ENCODE assay signal across 19 mouse cellular contexts in genomic region chr4:59447296-59447695, GRCm38 (mm10). TPM values are rescaled to one million over a fixed set of nuclear protein-coding genes. Genes with fewer than 3 reads are reported as not detected.
DNase-seq lines count a peak whose midpoint lies in the region; ATAC-seq and TF ChIP-seq lines count a peak whose summit lies in the region.
"Had no signal": no experiment of that assay in that cellular context is flagged by ENCODE, and none has a peak within 500 bp of the region (broad histone marks: within the 10 kb centered on the region; RNA-seq: fewer than 3 reads in every experiment).

No protein-coding gene starts in this region.

- peaks cover 2% of the 10 kb centered on the region; the same call in 1 of the 2 replicates for H3K36me3 ChIP-seq in heart, embryonic 10.5 days
- H3K36me3 ChIP-seq in heart, adult 2 months (ENCODE audit: control insufficient read depth, insufficient read depth, low read length), result no peaks in the 10 kb centered on the region
- H3K36me3 ChIP-seq in kidney, postnatal 0 days (ENCODE audit: insufficient read depth, low read length), result no peaks in the 10 kb centered on the region
- no peaks in the 10 kb centered on the region for H3K36me3 ChIP-seq in intestine, embryonic 16.5 days (ENCODE audit: control insufficient read depth, insufficient read depth, low read length)
- no peaks in the 10 kb centered on the region for H3K36me3 ChIP-seq in liver, embryonic 11.5 days (ENCODE audit: control insufficient read depth, insufficient read depth, low read length)
- H3K36me3 ChIP-seq: forebrain, embryonic 10.5 days; heart, embryonic 13.5 days; hindbrain, embryonic 13.5 days; midbrain, embryonic 13.5 days had no signal

- intact Hi-C loops in heart, adult 2 months (cut with DNase I), result no loop called here

- H3K27me3 ChIP-seq in heart, embryonic 10.5 days (ENCODE audit: insufficient read depth, poor library complexity, severe bottlenecking), result no peaks in the 10 kb centered on the region
- H3K27me3 ChIP-seq in heart, adult 2 months (ENCODE audit: control insufficient read depth, insufficient read depth, low read length), result no peaks in the 10 kb centered on the region
- no peaks in the 10 kb centered on the region for H3K27me3 ChIP-seq in kidney, postnatal 0 days (ENCODE audit: insufficient read depth, low read length)
- no peaks in the 10 kb centered on the region for H3K27me3 ChIP-seq in intestine, embryonic 16.5 days (replicated peaks; ENCODE audit: control insufficient read depth, insufficient read depth, low read length)
- no peaks in the 10 kb centered on the region for H3K27me3 ChIP-seq in liver, embryonic 11.5 days (replicated peaks; ENCODE audit: control insufficient read depth, insufficient read depth, low read length)
- H3K27me3 ChIP-seq: heart, embryonic 13.5 days; hindbrain, embryonic 13.5 days; midbrain, embryonic 13.5 days had no signal

- no peaks in the 10 kb centered on the region for H3K9me3 ChIP-seq in heart, embryonic 10.5 days
- no peaks in the 10 kb centered on the region for H3K9me3 ChIP-seq in kidney, postnatal 0 days (replicated peaks; ENCODE audit: low read length)
- H3K9me3 ChIP-seq in intestine, embryonic 16.5 days (ENCODE audit: control insufficient read depth, low read length), result no peaks in the 10 kb centered on the region
- peaks cover 3% of the 10 kb centered on the region; the same call in 1 of the 2 replicates for H3K9me3 ChIP-seq in liver, embryonic 11.5 days (ENCODE audit: control insufficient read depth, low read length)
- H3K9me3 ChIP-seq: forebrain, embryonic 10.5 days; hindbrain, embryonic 13.5 days; midbrain, embryonic 13.5 days had no signal

- no peak overlapping the region for H3K27ac ChIP-seq in heart, embryonic 10.5 days
- no peak overlapping the region for H3K27ac ChIP-seq in heart, adult 2 months
- H3K27ac ChIP-seq in kidney, postnatal 0 days, result peak overlapping the region; percentile 60
- no peak overlapping the region for H3K27ac ChIP-seq in intestine, embryonic 16.5 days (ENCODE audit: low read length)
- no peak overlapping the region for H3K27ac ChIP-seq in liver, embryonic 11.5 days (ENCODE audit: low read depth, low read length)
- H3K27ac ChIP-seq: forebrain, embryonic 10.5 days; heart, embryonic 13.5 days; hindbrain, embryonic 13.5 days; midbrain, embryonic 13.5 days had no signal

- H3K4me1 ChIP-seq in heart, embryonic 10.5 days, result peaks cover 9% of the 10 kb centered on the region
- H3K4me1 ChIP-seq in heart, adult 2 months (ENCODE audit: control insufficient read depth, insufficient read depth, low read length), result no peaks in the 10 kb centered on the region
- peaks cover 7% of the 10 kb centered on the region; the same call in 1 of the 2 replicates for H3K4me1 ChIP-seq in kidney, postnatal 0 days (replicated peaks; ENCODE audit: insufficient read depth, low read length)
- H3K4me1 ChIP-seq in intestine, embryonic 16.5 days (ENCODE audit: control insufficient read depth, insufficient read depth, low read length), result peaks cover 6% of the 10 kb centered on the region
- H3K4me1 ChIP-seq in liver, embryonic 11.5 days (replicated peaks; ENCODE audit: control insufficient read depth, insufficient read depth, low read length), result peaks cover 5% of the 10 kb centered on the region; the same call in 1 of the 2 replicates
- H3K4me1 ChIP-seq: hindbrain, embryonic 13.5 days; midbrain, embryonic 13.5 days had no signal

- H3K9ac ChIP-seq in heart, adult 2 months (ENCODE audit: low read depth, low read length), result no peak overlapping the region
- no peak overlapping the region for H3K9ac ChIP-seq in kidney, postnatal 0 days (ENCODE audit: low read depth, low read length)
- H3K9ac ChIP-seq in intestine, embryonic 16.5 days (ENCODE audit: low read depth, low read length), result no peak overlapping the region
- no peak overlapping the region for H3K9ac ChIP-seq in liver, embryonic 11.5 days (ENCODE audit: low read depth, low read length)
- H3K9ac ChIP-seq: heart, embryonic 13.5 days; hindbrain, embryonic 13.5 days; liver, postnatal 0 days; midbrain, embryonic 13.5 days had no signal

- H3K79me2 ChIP-seq in heart, adult 2 months (replicated peaks; ENCODE audit: control insufficient read depth, insufficient read depth, low read length), result no peaks in the 10 kb centered on the region

- no peak for TF ChIP-seq EP300 in heart, adult 2 months (IDR thresholded peaks at IDR 0.05; ENCODE audit: insufficient read depth, low read depth, low read length)

- TF ChIP-seq POLR2A in heart, adult 2 months (IDR thresholded peaks at IDR 0.05; ENCODE audit: insufficient read depth, low read depth, low read length), result no peak

- WGBS in heart, embryonic 10.5 days, result 82% methylated on average over 1 of the region's 1 CpGs
- WGBS in heart, adult 2 months, result 77% methylated on average over 1 of the region's 1 CpGs
- WGBS in kidney, postnatal 0 days, result 44% methylated on average over 1 of the region's 1 CpGs
- WGBS in intestine, embryonic 16.5 days, result 65% methylated on average over 1 of the region's 1 CpGs
- WGBS in liver, embryonic 11.5 days, result 93% methylated on average over 1 of the region's 1 CpGs

- no peak overlapping the region for H3K4me2 ChIP-seq in kidney, postnatal 0 days (ENCODE audit: low read length)
- no peak overlapping the region for H3K4me2 ChIP-seq in intestine, embryonic 16.5 days (ENCODE audit: low read depth, low read length)
- no peak overlapping the region for H3K4me2 ChIP-seq in liver, embryonic 11.5 days
- H3K4me2 ChIP-seq: heart, embryonic 13.5 days; hindbrain, embryonic 13.5 days; midbrain, embryonic 13.5 days had no signal

- H3K4me3 ChIP-seq in heart, embryonic 10.5 days, result no peak overlapping the region
- no peak overlapping the region for H3K4me3 ChIP-seq in heart, adult 2 months
- no peak overlapping the region for H3K4me3 ChIP-seq in kidney, postnatal 0 days (replicated peaks; ENCODE audit: low read depth, low read length)
- H3K4me3 ChIP-seq in intestine, embryonic 16.5 days (ENCODE audit: low read length), result no peak overlapping the region
- H3K4me3 ChIP-seq in liver, embryonic 11.5 days (ENCODE audit: low read depth, low read length), result no peak overlapping the region
- H3K4me3 ChIP-seq: forebrain, embryonic 10.5 days; heart, embryonic 13.5 days; hindbrain, embryonic 13.5 days; midbrain, embryonic 13.5 days had no signal

- ATAC-seq in kidney, postnatal 0 days (replicated peaks; ENCODE audit: low FRiP score, low read depth), result peak; percentile 62; the same call in 1 of the 2 replicates
- ATAC-seq in intestine, embryonic 16.5 days, result no peak
- no peak for ATAC-seq in liver, embryonic 11.5 days (replicated peaks; ENCODE audit: low FRiP score)
- ATAC-seq: forebrain, embryonic 16.5 days; liver, postnatal 0 days; midbrain, embryonic 13.5 days had no signal

- DNase-seq in heart, embryonic 10.5 days (ENCODE audit: low spot score), result peak; percentile 35
- no peak for DNase-seq in heart, adult 2 months
- peak; percentile 28 for DNase-seq in retina, embryonic 14.5 days (ENCODE audit: low spot score)
- no peak for DNase-seq in retina, postnatal 1 day
- peak; percentile 58 for DNase-seq in kidney, postnatal 0 days (ENCODE audit: low spot score)
- DNase-seq in liver, embryonic 11.5 days (ENCODE audit: low spot score), result no peak
- DNase-seq: adrenal gland, postnatal 25 days; cerebellum, adult 8-10 months; cerebellum, postnatal 36 days; gastrocnemius, postnatal 10 days; layer of hippocampus, postnatal 36 days; liver, postnatal 0 days; lung, postnatal 14 days had no signal

- TF ChIP-seq CTCF in heart, adult 2 months (IDR thresholded peaks at IDR 0.05), result no peak
- no peak for TF ChIP-seq CTCF in kidney, postnatal 0 days (IDR thresholded peaks at IDR 0.05; ENCODE audit: low read depth)

RNA-seq across cellular contexts. Expression of gene Susd1, which starts 8.9 kb away (rescaled TPM):
- 8.1 and 9.7 TPM in 2 replicates for polyA plus RNA-seq in heart, embryonic 10.5 days (2016; fragmentation: Nextera tagmentation; extraction: Ambion mirVana)
- 1 to 10 TPM; 1.5 to 1.6 TPM for total RNA-seq in heart, adult 2 months (2021)
- 2.3 and 3.4 TPM in 2 replicates for polyA plus RNA-seq in heart, adult 2 months (2012; rRNA removed)
- 6.3 and 7.6 TPM in 2 replicates for polyA plus RNA-seq in kidney, postnatal 0 days (2015; fragmentation: Nextera tagmentation; extraction: Ambion mirVana)
- polyA plus RNA-seq in intestine, embryonic 16.5 days (2015; fragmentation: Nextera tagmentation; extraction: Ambion mirVana), result 12.7 and 13.0 TPM in 2 replicates
- polyA plus RNA-seq in liver, embryonic 11.5 days (2014; fragmentation: Nextera tagmentation; extraction: Ambion mirVana), result 15.8 and 20.8 TPM in 2 replicates

Comparison
In these comparisons a context has a peak if more than half of its experiments do, and no peak if none do; other contexts are left out.
1. DNase-seq: peak in heart, embryonic 10.5 days (single experiment), retina, embryonic 14.5 days (single experiment) and kidney, postnatal 0 days (single experiment); none in heart, adult 2 months (0 of 2), retina, postnatal 1 day (single experiment) and liver, embryonic 11.5 days (single experiment).